Mouse (Mus musculus): ENCODE measurements around the gene Frrs1l. TPM values are rescaled to one million over a fixed set of nuclear protein-coding genes. Genes with fewer than 3 reads are reported as not detected.

Gene Frrs1l
- polyA plus RNA-seq (2014; fragmentation: Nextera tagmentation; extraction: Ambion mirVana): 6.2 and 6.4 TPM in 2 replicates

- peak; percentile 91 for ATAC-seq (ENCODE audit: low FRiP score)
- peak; percentile 93 for DNase-seq (ENCODE audit: low spot score, missing footprints)
Observed at GRCm38 (mm10) chr4:56990215-56990584, at the start of gene Frrs1l. Frrs1l (minus strand) TSS chr4:56990391.

GRCm38 (mm10) chr4:57039127-57040031, 49.2 kb upstream of the Frrs1l start:
- H3K4me1 ChIP-seq (ENCODE audit: control insufficient read depth, insufficient read depth, low read length): peaks cover 9% of the 10 kb centered on the region
- ATAC-seq (ENCODE audit: low FRiP score) (peak; percentile 85), DNase-seq (ENCODE audit: low spot score, missing footprints) (peak; percentile 90)
- H3K4me3 ChIP-seq (ENCODE audit: low read depth, low read length): peak overlapping the region; percentile 34
- H3K9ac ChIP-seq (ENCODE audit: low read length): peak overlapping the region; percentile 52
- no peaks in the 10 kb centered on the region for H3K27me3 ChIP-seq (ENCODE audit: control insufficient read depth, insufficient read depth, low read length)
- no peaks in the 10 kb centered on the region for H3K9me3 ChIP-seq (ENCODE audit: control insufficient read depth, low read length)
- 14% methylated on average over 20 of the region's 23 CpGs for WGBS
- H3K36me3 ChIP-seq (ENCODE audit: control insufficient read depth, insufficient read depth, low read length): no peaks in the 10 kb centered on the region
- H3K27ac ChIP-seq (ENCODE audit: low read depth, low read length): no peak overlapping the region
- peak overlapping the region; percentile 58 for H3K4me2 ChIP-seq

More at GRCm38 (mm10) chr4:56990215-56990584, at the start of gene Frrs1l:
- Histone ChIP-seq H3K36me3 (ENCODE audit: control insufficient read depth, insufficient read depth, low read length) (no peaks in the 10 kb centered on the region), H3K27ac (ENCODE audit: low read depth, low read length) (no peak within 1 kb of the TSS), H3K9ac (ENCODE audit: low read length) (peak within 1 kb of the TSS; percentile 70), H3K4me3 (ENCODE audit: low read depth, low read length) (peak within 1 kb of the TSS; percentile 64), H3K27me3 (ENCODE audit: control insufficient read depth, insufficient read depth, low read length) (peaks cover 2% of the 10 kb centered on the region; the same call in 1 of the 2 replicates), H3K4me1 (ENCODE audit: control insufficient read depth, insufficient read depth, low read length) (peaks cover 2% of the 10 kb centered on the region; the same call in 1 of the 2 replicates), H3K9me3 (ENCODE audit: control insufficient read depth, low read length) (no peaks in the 10 kb centered on the region), H3K4me2 (peak within 1 kb of the TSS; percentile 91)
- 0% methylated on average over 27 of the region's 44 CpGs for WGBS

GRCm38 (mm10) chr4:57037554-57037953, 47.4 kb upstream of the Frrs1l start:
- no peak for ATAC-seq (ENCODE audit: low FRiP score)
- no peak overlapping the region for H3K9ac ChIP-seq (ENCODE audit: low read length)
- WGBS: 77% methylated on average over 7 of the region's 7 CpGs

GRCm38 (mm10) chr4:57034169-57034568, 44.0 kb upstream of the Frrs1l start:
- no peaks in the 10 kb centered on the region for H3K9me3 ChIP-seq (ENCODE audit: control insufficient read depth, low read length)
- H3K36me3 ChIP-seq (ENCODE audit: control insufficient read depth, insufficient read depth, low read length): no peaks in the 10 kb centered on the region
- DNase-seq (ENCODE audit: low spot score, missing footprints) (no peak), ATAC-seq (ENCODE audit: low FRiP score) (no peak)
- H3K4me1 ChIP-seq (ENCODE audit: control insufficient read depth, insufficient read depth, low read length): peaks cover 2% of the 10 kb centered on the region
- H3K27me3 ChIP-seq (ENCODE audit: control insufficient read depth, insufficient read depth, low read length): no peaks in the 10 kb centered on the region
- no peak overlapping the region for H3K4me2 ChIP-seq
- 80% methylated on average over 5 of the region's 5 CpGs for WGBS
- no peak overlapping the region for H3K4me3 ChIP-seq (ENCODE audit: low read depth, low read length)
- H3K9ac ChIP-seq (ENCODE audit: low read length): no peak overlapping the region
- H3K27ac ChIP-seq (ENCODE audit: low read depth, low read length): no peak overlapping the region

More at GRCm38 (mm10) chr4:57037554-57037953, 47.4 kb upstream of the Frrs1l start:
- Histone ChIP-seq H3K36me3 (ENCODE audit: control insufficient read depth, insufficient read depth, low read length) (no peaks in the 10 kb centered on the region), H3K4me2 (no peak overlapping the region), H3K4me3 (ENCODE audit: low read depth, low read length) (no peak overlapping the region), H3K27ac (ENCODE audit: low read depth, low read length) (no peak overlapping the region), H3K9me3 (ENCODE audit: control insufficient read depth, low read length) (no peaks in the 10 kb centered on the region), H3K27me3 (ENCODE audit: control insufficient read depth, insufficient read depth, low read length) (no peaks in the 10 kb centered on the region), H3K4me1 (ENCODE audit: control insufficient read depth, insufficient read depth, low read length) (peaks cover 9% of the 10 kb centered on the region)
- no peak for DNase-seq (ENCODE audit: low spot score, missing footprints)

- Histone ChIP-seq H3K4me3 (ENCODE audit: low read depth, low read length) (no peak overlapping the region), H3K27ac (ENCODE audit: low read depth, low read length) (no peak overlapping the region), H3K9ac (ENCODE audit: low read length) (no peak overlapping the region), H3K36me3 (ENCODE audit: control insufficient read depth, insufficient read depth, low read length) (no peaks in the 10 kb centered on the region), H3K4me2 (no peak overlapping the region), H3K9me3 (ENCODE audit: control insufficient read depth, low read length) (no peaks in the 10 kb centered on the region), H3K27me3 (ENCODE audit: control insufficient read depth, insufficient read depth, low read length) (no peaks in the 10 kb centered on the region), H3K4me1 (ENCODE audit: control insufficient read depth, insufficient read depth, low read length) (no peaks in the 10 kb centered on the region)
- no peak for DNase-seq (ENCODE audit: low spot score, missing footprints)
- no peak for ATAC-seq (ENCODE audit: low FRiP score)
- 88% methylated on average over 4 of the region's 4 CpGs for WGBS
Observed at GRCm38 (mm10) chr4:57031440-57031839, 41.2 kb upstream of the Frrs1l start.

- no peak for ATAC-seq (ENCODE audit: low FRiP score)
- H3K4me2 ChIP-seq: no peak overlapping the region
- 74% methylated on average over 10 of the region's 10 CpGs for WGBS
Observed at GRCm38 (mm10) chr4:57027954-57028353, 37.8 kb upstream of the Frrs1l start.

GRCm38 (mm10) chr4:57023527-57023926, 33.3 kb upstream of the Frrs1l start:
- no peak overlapping the region for H3K27ac ChIP-seq (ENCODE audit: low read depth, low read length)
- no peaks in the 10 kb centered on the region for H3K4me1 ChIP-seq (ENCODE audit: control insufficient read depth, insufficient read depth, low read length)
- H3K36me3 ChIP-seq (ENCODE audit: control insufficient read depth, insufficient read depth, low read length): no peaks in the 10 kb centered on the region
- no peaks in the 10 kb centered on the region for H3K9me3 ChIP-seq (ENCODE audit: control insufficient read depth, low read length)
- ATAC-seq (ENCODE audit: low FRiP score) (no peak), DNase-seq (ENCODE audit: low spot score, missing footprints) (no peak)
- H3K27me3 ChIP-seq (ENCODE audit: control insufficient read depth, insufficient read depth, low read length): no peaks in the 10 kb centered on the region
- no peak overlapping the region for H3K9ac ChIP-seq (ENCODE audit: low read length)
- H3K4me3 ChIP-seq (ENCODE audit: low read depth, low read length): no peak overlapping the region
- no peak overlapping the region for H3K4me2 ChIP-seq
- 68% methylated on average over 3 of the region's 3 CpGs for WGBS

More at GRCm38 (mm10) chr4:57027954-57028353, 37.8 kb upstream of the Frrs1l start:
- H3K9me3 ChIP-seq (ENCODE audit: control insufficient read depth, low read length): no peaks in the 10 kb centered on the region
- no peaks in the 10 kb centered on the region for H3K36me3 ChIP-seq (ENCODE audit: control insufficient read depth, insufficient read depth, low read length)
- H3K27ac ChIP-seq (ENCODE audit: low read depth, low read length): no peak overlapping the region
- no peak overlapping the region for H3K9ac ChIP-seq (ENCODE audit: low read length)
- no peak overlapping the region for H3K4me3 ChIP-seq (ENCODE audit: low read depth, low read length)
- no peaks in the 10 kb centered on the region for H3K27me3 ChIP-seq (ENCODE audit: control insufficient read depth, insufficient read depth, low read length)
- DNase-seq (ENCODE audit: low spot score, missing footprints): no peak
- H3K4me1 ChIP-seq (ENCODE audit: control insufficient read depth, insufficient read depth, low read length): no peaks in the 10 kb centered on the region

GRCm38 (mm10) chr4:57021288-57021687, 31.1 kb upstream of the Frrs1l start:
- Histone ChIP-seq H3K27ac (ENCODE audit: low read depth, low read length) (no peak overlapping the region), H3K36me3 (ENCODE audit: control insufficient read depth, insufficient read depth, low read length) (no peaks in the 10 kb centered on the region), H3K4me1 (ENCODE audit: control insufficient read depth, insufficient read depth, low read length) (no peaks in the 10 kb centered on the region), H3K9ac (ENCODE audit: low read length) (no peak overlapping the region), H3K27me3 (ENCODE audit: control insufficient read depth, insufficient read depth, low read length) (no peaks in the 10 kb centered on the region), H3K9me3 (ENCODE audit: control insufficient read depth, low read length) (no peaks in the 10 kb centered on the region), H3K4me2 (no peak overlapping the region), H3K4me3 (ENCODE audit: low read depth, low read length) (no peak overlapping the region)
- ATAC-seq (ENCODE audit: low FRiP score) (no peak), DNase-seq (ENCODE audit: low spot score, missing footprints) (no peak)
- 95% methylated on average over 3 of the region's 3 CpGs for WGBS

- peak; percentile 98 for DNase-seq (ENCODE audit: low spot score, missing footprints)
- Histone ChIP-seq H3K9me3 (ENCODE audit: control insufficient read depth, low read length) (no peaks in the 10 kb centered on the region), H3K36me3 (ENCODE audit: control insufficient read depth, insufficient read depth, low read length) (no peaks in the 10 kb centered on the region), H3K9ac (ENCODE audit: low read length) (no peak overlapping the region), H3K4me1 (ENCODE audit: control insufficient read depth, insufficient read depth, low read length) (no peaks in the 10 kb centered on the region), H3K4me2 (no peak overlapping the region), H3K4me3 (ENCODE audit: low read depth, low read length) (no peak overlapping the region), H3K27me3 (ENCODE audit: control insufficient read depth, insufficient read depth, low read length) (no peaks in the 10 kb centered on the region), H3K27ac (ENCODE audit: low read depth, low read length) (no peak overlapping the region)
- ATAC-seq (ENCODE audit: low FRiP score): peak; percentile 33; the same call in 1 of the 2 replicates
- WGBS: 30% methylated on average over 5 of the region's 5 CpGs
Observed at GRCm38 (mm10) chr4:57017229-57017628, 27.0 kb upstream of the Frrs1l start.

All from midbrain, embryonic 11.5 days (tissue).